Mouse (Mus musculus) hindbrain, embryonic 12.5 days (tissue): Measurements from ENCODE around the gene Rps12-ps3. TPM values are rescaled to one million over a fixed set of nuclear protein-coding genes. Genes with fewer than 3 reads are reported as not detected.

Experiments used
- ATAC-seq: fragments of 200-750 bp; cut with Nextera tagmentation; 2 replicates; pipeline ENCODE4 v1.8.0; 2017; ENCODE audit warnings: moderate TSS enrichment; ENCODE audit not compliant: low FRiP score
- H3K27ac ChIP-seq: fragments of 300-500 bp; sonication (generic); 2 replicates; pipeline ENCODE4 v1.5.1; 2016; ENCODE audit warnings: mild to moderate bottlenecking
- H3K27me3 ChIP-seq: fragments of 300-500 bp; sonication (generic); 2 replicates; pipeline ENCODE4 v1.6.1; 2016; ENCODE audit warnings: mild to moderate bottlenecking
- H3K36me3 ChIP-seq: fragments of 300-500 bp; sonication (generic); 2 replicates; pipeline ENCODE4 v1.6.1; 2016; ENCODE audit warnings: mild to moderate bottlenecking
- H3K4me1 ChIP-seq: fragments of 300-500 bp; sonication (generic); 2 replicates; pipeline ENCODE4 v1.6.1; 2016
- H3K4me2 ChIP-seq: fragments of 300-500 bp; sonication (generic); replicated peaks from 2 replicates; pipeline ENCODE4 v1.6.1; 2016; ENCODE audit warnings: mild to moderate bottlenecking
- H3K4me3 ChIP-seq: fragments of 300-500 bp; sonication (generic); 2 replicates; pipeline ENCODE4 v1.5.1; 2016; ENCODE audit warnings: mild to moderate bottlenecking
- H3K9ac ChIP-seq: fragments of 300-500 bp; sonication (generic); 2 replicates; pipeline ENCODE4 v1.6.1; 2016; ENCODE audit warnings: mild to moderate bottlenecking, moderate library complexity
- H3K9me3 ChIP-seq: fragments of 300-500 bp; sonication (generic); replicated peaks from 2 replicates; pipeline ENCODE4 v1.6.1; 2016; ENCODE audit warnings: mild to moderate bottlenecking
- WGBS: fragments of 180-500 bp; shearing (Covaris S2); methylation state at CpG from one replicate; pipeline ENCODE4 v1.1.7; 2016; 5-methylcytosine and 5-hydroxymethylcytosine counted together
- polyA plus RNA-seq: library from polyadenylated mRNA; unstranded; fragments of >200 nt; fragmentation: Nextera tagmentation; extraction: Ambion mirVana; gene quantifications from 2 replicates; pipeline ENCODE4 v1.2.1, GENCODE M21; 2016

The Rps12-ps3 gene
- polyA plus RNA-seq, 1 experiment from 2014 or later, result 7.2 TPM

- H3K27ac ChIP-seq, result no peak overlapping the region
- H3K9me3 ChIP-seq, result no peaks in the 10 kb centered on the region
- ATAC-seq, result no peak
- no peak overlapping the region for H3K9ac ChIP-seq
- WGBS, result 92% methylated on average over 3 of the region's 3 CpGs
- H3K4me3 ChIP-seq, result no peak overlapping the region
- H3K27me3 ChIP-seq, result no peaks in the 10 kb centered on the region
- no peak overlapping the region for H3K4me2 ChIP-seq
- H3K36me3 ChIP-seq, result no peaks in the 10 kb centered on the region
- peaks cover 27% of the 10 kb centered on the region for H3K4me1 ChIP-seq
These were observed 17.8 kb downstream of the Rps12-ps3 start for GRCm38 (mm10) chr19:59339908-59340307.

DNA sequence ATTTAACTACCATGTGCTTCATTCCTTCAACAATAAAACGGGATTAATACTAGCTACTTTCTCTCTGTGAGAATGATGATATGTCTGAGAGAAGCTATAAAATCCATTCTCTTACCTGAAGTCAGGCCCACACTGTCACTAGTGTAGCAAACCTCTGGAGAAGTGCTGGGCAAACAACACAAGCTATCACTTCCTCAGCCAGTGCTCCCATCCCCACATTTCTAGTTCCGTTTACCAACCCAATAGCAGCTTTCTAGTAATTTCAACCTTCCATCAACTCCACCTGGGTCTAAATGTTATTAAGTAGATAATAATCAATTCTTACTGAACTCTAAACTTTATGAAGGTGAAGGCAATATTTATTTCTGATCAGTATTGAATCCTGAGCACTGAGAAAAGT is 20.9 kb downstream of the Rps12-ps3 start:
- Histone ChIP-seq H3K36me3 (no peaks in the 10 kb centered on the region), H3K27ac (no peak overlapping the region), H3K27me3 (no peaks in the 10 kb centered on the region), H3K9me3 (no peaks in the 10 kb centered on the region), H3K9ac (peak overlapping the region; percentile 35; the same call in 1 of the 2 replicates), H3K4me3 (peak overlapping the region; percentile 86), H3K4me2 (peak overlapping the region; percentile 99), H3K4me1 (peaks cover 35% of the 10 kb centered on the region)
- 48% methylated on average over 2 of the region's 2 CpGs for WGBS
- no peak for ATAC-seq

DNA sequence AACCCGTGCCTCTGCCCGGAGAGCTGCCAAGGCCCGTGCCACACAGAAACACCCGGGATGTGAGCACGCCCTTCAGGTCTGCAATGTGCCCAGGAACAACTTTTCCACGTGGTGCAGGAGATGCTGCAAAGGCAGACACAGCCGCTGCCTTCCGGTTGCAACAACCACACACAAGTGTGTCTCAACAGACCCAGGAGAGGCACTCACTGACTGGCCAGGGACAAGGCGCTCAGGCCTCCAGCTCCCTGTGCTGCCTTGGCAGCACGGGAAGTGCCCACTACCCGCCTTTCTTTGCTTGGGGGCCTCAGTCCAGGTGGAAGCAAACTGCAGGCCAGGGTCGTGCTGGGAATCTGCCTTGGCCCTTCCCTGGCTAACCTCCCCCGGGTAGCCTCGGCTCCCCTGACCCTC is 22.2 kb downstream of the Rps12-ps3 start:
- peak overlapping the region; percentile 86 for H3K4me3 ChIP-seq
- H3K36me3 ChIP-seq, result no peaks in the 10 kb centered on the region
- peak overlapping the region; percentile 86 for H3K9ac ChIP-seq
- peak overlapping the region; percentile 99 for H3K4me2 ChIP-seq
- H3K4me1 ChIP-seq, result peaks cover 35% of the 10 kb centered on the region
- peak overlapping the region; percentile 93; the same call in 1 of the 2 replicates for H3K27ac ChIP-seq
- ATAC-seq, result no peak
- no peaks in the 10 kb centered on the region for H3K27me3 ChIP-seq
- under 1% methylated on average over 14 of the region's 14 CpGs for WGBS
- no peaks in the 10 kb centered on the region for H3K9me3 ChIP-seq

- under 1% methylated on average over 41 of the region's 70 CpGs for WGBS
- ATAC-seq, result peak; percentile 66
These were observed 23.1 kb downstream of the Rps12-ps3 start for GRCm38 (mm10) chr19:59345081-59345657.

DNA sequence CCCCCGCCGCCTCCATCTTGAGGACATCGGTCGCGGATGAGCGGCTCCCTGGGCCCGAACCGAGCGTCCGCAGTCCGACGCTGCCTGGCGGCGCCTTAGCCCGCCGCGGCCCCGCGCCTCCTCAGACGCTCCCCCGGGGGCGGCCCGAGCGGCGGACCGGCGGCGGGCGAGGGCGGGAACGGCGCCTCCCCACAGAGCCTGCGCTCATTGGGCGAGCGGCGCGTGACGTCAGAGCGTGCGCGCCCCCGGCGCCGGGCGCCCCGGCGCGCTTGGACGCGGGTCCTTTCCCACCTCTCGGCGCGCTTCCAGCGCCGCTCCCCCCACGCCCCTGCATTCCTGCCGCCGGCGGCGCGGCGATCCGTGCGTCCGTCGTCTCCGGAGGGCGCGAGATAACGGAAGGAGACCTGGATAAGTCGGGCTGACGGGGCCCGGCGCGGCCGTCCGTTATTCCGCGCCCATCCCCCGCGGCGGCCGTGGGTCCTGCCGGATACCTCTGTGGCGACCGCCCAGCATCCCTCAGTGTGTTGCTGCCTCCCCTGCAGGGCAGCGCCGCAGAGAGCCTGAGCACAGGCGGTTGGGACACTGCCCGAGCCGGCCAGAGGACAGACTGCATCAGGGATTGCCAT is 23.7 kb downstream of the Rps12-ps3 start, which contains the start of gene Pdzd8:
Pdzd8 (minus strand) TSS at position 123 of the 626 bp plus-strand sequence.
- Histone ChIP-seq H3K9ac (peak within 1 kb of the TSS; percentile 86), H3K27me3 (no peaks in the 10 kb centered on the region), H3K4me2 (peak within 1 kb of the TSS; percentile 99), H3K27ac (peak within 1 kb of the TSS; percentile 93), H3K4me1 (peaks cover 35% of the 10 kb centered on the region), H3K9me3 (no peaks in the 10 kb centered on the region), H3K4me3 (peak within 1 kb of the TSS; percentile 86), H3K36me3 (no peaks in the 10 kb centered on the region)
- under 1% methylated on average over 67 of the region's 91 CpGs for WGBS
- ATAC-seq, result peak; percentile 94

More at GRCm38 (mm10) chr19:59345081-59345657, 23.1 kb downstream of the Rps12-ps3 start:
- Histone ChIP-seq H3K9ac (peak overlapping the region; percentile 86), H3K4me1 (peaks cover 35% of the 10 kb centered on the region), H3K4me3 (peak overlapping the region; percentile 86), H3K4me2 (peak overlapping the region; percentile 99), H3K27ac (peak overlapping the region; percentile 93), H3K36me3 (no peaks in the 10 kb centered on the region), H3K9me3 (no peaks in the 10 kb centered on the region), H3K27me3 (no peaks in the 10 kb centered on the region)

GRCm38 (mm10) chr19:59346325-59346724 is 24.2 kb downstream of the Rps12-ps3 start:
- Histone ChIP-seq H3K27ac (peak overlapping the region; percentile 93), H3K9me3 (no peaks in the 10 kb centered on the region), H3K27me3 (no peaks in the 10 kb centered on the region), H3K4me1 (peaks cover 31% of the 10 kb centered on the region), H3K36me3 (no peaks in the 10 kb centered on the region), H3K4me2 (peak overlapping the region; percentile 63), H3K9ac (peak overlapping the region; percentile 86), H3K4me3 (peak overlapping the region; percentile 86)
- ATAC-seq, result peak; percentile 36
- WGBS, result 5% methylated on average over 11 of the region's 11 CpGs

GRCm38 (mm10) chr19:59349329-59349960 is 27.4 kb downstream of the Rps12-ps3 start:
- no peaks in the 10 kb centered on the region for H3K27me3 ChIP-seq
- no peak for ATAC-seq
- H3K4me3 ChIP-seq, result no peak overlapping the region
- H3K27ac ChIP-seq, result no peak overlapping the region
- 82% methylated on average over 6 of the region's 6 CpGs for WGBS
- no peak overlapping the region for H3K4me2 ChIP-seq
- no peak overlapping the region for H3K9ac ChIP-seq
- H3K36me3 ChIP-seq, result no peaks in the 10 kb centered on the region
- no peaks in the 10 kb centered on the region for H3K9me3 ChIP-seq
- peaks cover 10% of the 10 kb centered on the region for H3K4me1 ChIP-seq

GRCm38 (mm10) chr19:59350273-59350903 is 28.3 kb downstream of the Rps12-ps3 start:
- H3K9ac ChIP-seq, result no peak overlapping the region
- no peak overlapping the region for H3K4me3 ChIP-seq
- H3K27ac ChIP-seq, result no peak overlapping the region
- peaks cover 8% of the 10 kb centered on the region for H3K4me1 ChIP-seq
- WGBS, result 83% methylated on average over 7 of the region's 7 CpGs
- H3K4me2 ChIP-seq, result no peak overlapping the region
- ATAC-seq, result no peak
- no peaks in the 10 kb centered on the region for H3K9me3 ChIP-seq
- no peaks in the 10 kb centered on the region for H3K36me3 ChIP-seq
- H3K27me3 ChIP-seq, result no peaks in the 10 kb centered on the region

GRCm38 (mm10) chr19:59351151-59351889 is 29.2 kb downstream of the Rps12-ps3 start:
- Histone ChIP-seq H3K27ac (no peak overlapping the region), H3K4me1 (peaks cover 7% of the 10 kb centered on the region), H3K4me2 (no peak overlapping the region), H3K9ac (no peak overlapping the region), H3K27me3 (no peaks in the 10 kb centered on the region), H3K9me3 (no peaks in the 10 kb centered on the region), H3K4me3 (no peak overlapping the region), H3K36me3 (no peaks in the 10 kb centered on the region)
- 76% methylated on average over 15 of the region's 15 CpGs for WGBS
- no peak for ATAC-seq

- no peak overlapping the region for H3K27ac ChIP-seq
- no peak for ATAC-seq
- H3K9ac ChIP-seq, result no peak overlapping the region
- H3K4me3 ChIP-seq, result no peak overlapping the region
- H3K27me3 ChIP-seq, result no peaks in the 10 kb centered on the region
- no peak overlapping the region for H3K4me2 ChIP-seq
- WGBS, result 68% methylated on average over 3 of the region's 3 CpGs
- H3K4me1 ChIP-seq, result no peaks in the 10 kb centered on the region
- H3K36me3 ChIP-seq, result no peaks in the 10 kb centered on the region
- no peaks in the 10 kb centered on the region for H3K9me3 ChIP-seq
These were observed 30.7 kb downstream of the Rps12-ps3 start for GRCm38 (mm10) chr19:59352760-59353159.

- 60% methylated on average over 2 of the region's 2 CpGs for WGBS
- no peak overlapping the region for H3K4me2 ChIP-seq
- H3K4me3 ChIP-seq, result no peak overlapping the region
- ATAC-seq, result no peak
- no peak overlapping the region for H3K9ac ChIP-seq
- H3K27ac ChIP-seq, result no peak overlapping the region
- no peaks in the 10 kb centered on the region for H3K9me3 ChIP-seq
- no peaks in the 10 kb centered on the region for H3K4me1 ChIP-seq
- H3K36me3 ChIP-seq, result no peaks in the 10 kb centered on the region
- H3K27me3 ChIP-seq, result no peaks in the 10 kb centered on the region
These were observed 32.8 kb downstream of the Rps12-ps3 start for GRCm38 (mm10) chr19:59354906-59355305.

DNA sequence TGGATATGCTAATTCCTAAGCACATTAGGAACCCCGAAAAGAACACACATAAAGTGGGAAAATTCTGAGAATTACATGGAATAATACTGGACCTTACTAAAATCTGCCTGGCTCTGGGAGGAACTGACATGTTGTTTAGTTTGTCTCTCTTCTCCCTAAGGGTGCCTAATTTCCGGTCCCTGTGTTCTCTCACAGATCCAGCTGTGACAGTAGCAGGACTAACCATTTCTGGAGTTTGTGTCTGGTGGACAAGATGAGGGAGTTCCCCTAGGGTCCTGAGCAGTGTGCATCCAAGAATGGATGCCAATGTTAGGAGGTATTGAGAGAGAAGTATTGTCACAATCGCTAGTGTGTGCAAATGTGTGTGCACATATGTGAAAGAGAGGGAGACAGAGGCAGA is 34.3 kb downstream of the Rps12-ps3 start:
- ATAC-seq, result no peak
- Histone ChIP-seq H3K9ac (no peak overlapping the region), H3K4me1 (no peaks in the 10 kb centered on the region), H3K27me3 (no peaks in the 10 kb centered on the region), H3K4me3 (no peak overlapping the region), H3K9me3 (no peaks in the 10 kb centered on the region), H3K27ac (no peak overlapping the region), H3K4me2 (no peak overlapping the region), H3K36me3 (no peaks in the 10 kb centered on the region)
- 90% methylated on average over 3 of the region's 3 CpGs for WGBS
